Mouse (Mus musculus) monocyte, adult 5-6 weeks (primary cell): ENCODE measurements around the gene Map3k5. TPM values are rescaled to one million over a fixed set of nuclear protein-coding genes. Genes with fewer than 3 reads are reported as not detected.

ENCODE experiments used
- ATAC-seq: fragments of 153-309, 156-312 bp; replicated peaks from 2 replicates; pipeline ENCODE4 v1.8.0; 2017; ENCODE audit warnings: mild to moderate bottlenecking; ENCODE audit not compliant: low TSS enrichment, insufficient number of reproducible peaks, severe bottlenecking, poor library complexity, low FRiP score
- total RNA-seq: library from RNA; stranded (forward); fragments of 200-1000, 200-491, 200-594 nt; gene quantifications from 3 replicates; pipeline ENCODE4 v1.2.3, GENCODE M21; 2017

The Map3k5 gene
- total RNA-seq, 1 experiment from 2014 or later: 99.2 TPM

DNA sequence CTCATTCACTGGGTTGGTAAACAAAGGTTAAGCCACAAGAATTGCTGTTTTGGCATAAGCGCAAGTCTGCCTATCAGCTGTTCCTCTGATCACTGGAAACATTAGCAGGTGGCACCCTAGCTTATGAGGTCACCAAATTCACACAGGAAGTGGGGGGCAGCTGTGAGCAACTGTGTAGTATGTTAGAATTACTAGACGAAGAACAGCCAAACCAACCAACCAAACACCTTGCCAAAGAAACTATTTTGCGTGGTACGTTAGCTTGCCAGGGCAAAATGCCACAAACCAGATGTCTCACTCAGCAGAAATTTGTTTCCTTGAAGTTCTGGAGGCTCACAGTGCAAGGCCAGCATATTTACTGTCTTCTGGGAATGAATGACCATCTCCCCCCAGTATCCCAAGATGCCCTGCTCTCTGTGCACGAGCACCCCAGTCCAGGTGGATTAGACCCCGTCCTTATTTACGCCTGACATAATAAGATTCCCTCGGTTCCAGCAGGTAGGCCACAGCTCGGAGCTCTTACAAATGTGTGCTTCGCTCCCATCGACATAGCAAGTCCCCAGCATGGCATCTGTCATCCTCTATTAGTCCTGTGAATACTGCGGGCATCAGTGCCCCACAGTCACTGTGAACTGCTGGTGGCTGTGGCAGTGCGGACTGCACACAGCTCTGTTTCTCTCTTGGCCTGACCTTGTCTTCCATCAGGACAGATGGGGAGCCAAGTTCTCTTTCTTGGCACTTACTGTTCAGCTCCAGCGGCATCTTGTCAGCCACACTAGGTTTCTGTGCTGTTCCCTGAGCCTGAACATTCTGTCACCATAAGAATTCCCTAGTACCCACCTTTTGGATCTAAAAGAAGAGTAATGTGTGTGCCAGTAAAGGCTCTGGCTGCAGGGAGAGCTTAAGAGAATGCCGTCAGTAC, 185.5 kb downstream of the Map3k5 start:
- ATAC-seq: no peak; the same call in 1 of the 2 replicates

DNA sequence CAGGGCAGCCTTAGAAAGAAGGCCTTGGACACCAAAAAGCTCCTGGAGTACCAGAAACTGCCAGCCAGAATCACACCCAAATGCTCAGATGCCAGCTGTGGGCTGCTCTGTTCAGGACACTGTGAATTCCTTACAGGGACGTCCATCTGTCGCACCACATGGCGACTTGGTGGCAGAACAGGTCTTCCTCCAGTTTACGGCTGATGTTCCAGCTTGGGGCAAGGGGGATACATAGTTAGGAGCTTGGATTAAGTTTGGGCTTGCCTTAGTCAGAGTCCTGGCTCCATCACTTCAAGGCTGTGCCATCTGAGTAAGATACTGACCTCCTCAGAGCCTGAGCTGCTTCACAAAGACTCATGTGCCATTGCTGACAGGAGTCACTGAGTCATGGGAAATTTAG, 187.7 kb downstream of the Map3k5 start:
- ATAC-seq: no peak

DNA sequence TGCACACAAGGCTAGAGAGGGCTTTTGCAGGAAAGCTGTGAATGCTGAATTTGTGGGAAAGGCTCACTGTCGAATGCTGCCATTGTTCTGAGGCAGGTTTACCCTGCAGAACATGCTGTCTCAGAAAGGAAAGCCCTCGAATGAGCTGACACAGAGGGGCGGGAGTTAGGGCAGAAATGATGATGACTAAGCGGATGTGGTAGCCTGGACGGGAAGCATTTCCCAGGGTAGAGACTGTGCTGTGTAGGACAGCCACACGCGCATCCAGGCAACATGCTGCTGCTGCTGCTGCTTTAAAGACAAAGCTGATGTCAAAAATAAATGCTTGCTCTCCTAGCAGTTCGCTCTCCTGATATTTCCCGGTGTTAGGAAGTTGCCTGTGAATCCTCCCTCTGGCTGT, 189.1 kb downstream of the Map3k5 start:
- peak; percentile 64 for ATAC-seq

DNA sequence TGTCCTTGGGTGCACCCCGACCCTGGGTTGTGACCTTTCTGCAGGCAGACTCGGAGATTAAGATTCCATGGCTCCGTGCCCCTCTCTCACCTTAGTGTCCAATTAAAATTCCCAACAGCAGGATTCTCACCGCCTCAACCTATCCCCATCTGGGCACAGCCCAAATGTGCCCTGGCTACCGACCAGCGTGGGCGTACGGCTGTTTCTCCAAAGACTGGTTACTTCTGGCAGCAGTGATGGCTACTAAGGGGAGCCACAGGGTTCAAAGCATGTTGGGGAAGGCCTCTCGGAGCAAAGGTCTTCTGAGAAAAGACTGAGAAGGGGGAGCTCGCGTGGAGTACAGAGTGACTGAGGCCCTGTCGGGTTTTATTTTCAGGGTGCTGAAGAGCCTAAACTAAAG, 190.3 kb downstream of the Map3k5 start:
- ATAC-seq: no peak

DNA sequence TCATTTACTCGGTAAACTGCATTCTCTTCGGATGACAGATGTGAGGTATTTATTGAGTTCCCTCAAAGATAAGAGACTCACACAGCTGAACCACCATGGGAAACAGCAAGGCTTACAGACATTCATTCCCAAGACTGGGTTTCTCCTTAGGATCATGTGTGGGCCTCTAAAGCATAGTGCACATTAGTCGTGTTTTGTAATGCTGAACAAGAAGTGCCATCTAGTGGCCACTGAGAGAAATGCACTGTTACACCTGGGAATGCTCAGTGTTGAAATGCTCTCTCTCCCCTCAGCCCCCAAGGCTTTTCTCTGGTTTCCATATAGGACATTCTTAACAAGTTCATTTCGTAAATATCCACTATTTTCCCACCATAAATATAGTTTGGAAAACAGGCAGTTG, 191.0 kb downstream of the Map3k5 start:
- peak; percentile 55 for ATAC-seq

DNA sequence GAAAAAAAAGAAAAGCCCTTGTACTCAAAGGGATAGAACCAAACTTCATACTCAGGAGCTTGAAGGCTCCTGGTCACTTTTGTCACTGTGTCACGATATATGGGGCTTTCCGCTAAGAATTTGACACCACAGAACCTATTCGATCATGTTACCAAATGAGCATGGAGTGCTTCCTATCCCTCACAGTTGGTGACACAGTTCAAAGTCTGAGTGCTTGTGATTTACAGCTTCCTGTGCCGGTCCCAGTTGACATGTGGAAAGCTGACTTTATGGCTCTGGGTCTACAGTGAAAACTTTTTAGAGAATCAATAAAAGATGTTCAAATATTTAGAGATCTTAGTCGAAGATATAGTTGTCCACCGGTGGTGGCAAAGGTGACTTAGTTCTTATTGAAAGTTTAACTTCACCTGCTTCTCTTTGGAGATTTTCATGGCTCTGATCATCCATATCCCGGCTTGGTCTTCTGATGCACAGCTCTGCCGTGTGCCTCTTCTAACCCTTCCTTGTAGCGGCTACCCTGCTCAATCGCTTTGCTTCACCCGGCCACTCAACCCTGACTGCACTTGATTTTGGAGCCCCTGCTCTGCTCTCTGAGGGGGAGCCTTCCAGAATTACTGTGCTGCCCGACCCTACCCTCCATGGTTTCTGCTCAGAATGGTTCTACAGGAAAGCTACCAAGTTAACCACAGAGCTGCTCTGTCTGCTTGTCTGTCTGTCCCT, 198.8 kb downstream of the Map3k5 start:
- ATAC-seq: no peak

DNA sequence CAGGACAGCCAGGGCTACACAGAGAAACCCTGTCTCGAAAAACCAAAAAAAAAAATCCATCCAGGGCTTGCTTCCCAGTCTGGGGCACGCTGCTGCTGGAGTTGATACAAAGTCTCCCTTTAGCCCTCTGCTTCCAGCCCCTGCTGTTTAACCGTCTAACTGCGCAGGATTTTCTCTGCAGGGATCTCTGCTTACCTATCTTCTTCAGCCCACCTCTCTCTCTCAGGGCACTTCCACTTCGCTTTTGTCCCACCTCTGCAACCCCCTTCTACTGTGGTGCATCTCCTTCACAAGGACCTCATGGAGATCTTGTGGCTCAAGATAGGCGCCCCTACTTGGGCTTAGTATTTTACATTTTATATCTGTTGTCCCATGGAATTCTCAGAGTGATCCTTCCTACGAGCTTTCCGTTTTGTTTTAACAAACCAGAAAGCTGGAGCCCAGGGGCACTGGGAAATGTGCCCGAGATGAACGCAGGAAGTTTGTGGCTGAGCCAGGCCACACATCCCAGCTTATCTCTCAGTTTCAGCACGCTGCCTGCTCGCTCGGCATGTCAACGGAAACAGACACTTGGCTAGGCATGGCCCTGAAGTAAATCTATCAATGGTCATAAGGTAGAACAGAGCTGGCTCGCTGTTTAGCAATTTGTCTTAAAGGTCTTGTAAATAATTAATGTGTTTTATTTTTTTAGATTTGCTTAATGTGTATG, 201.2 kb downstream of the Map3k5 start:
- ATAC-seq: no peak

DNA sequence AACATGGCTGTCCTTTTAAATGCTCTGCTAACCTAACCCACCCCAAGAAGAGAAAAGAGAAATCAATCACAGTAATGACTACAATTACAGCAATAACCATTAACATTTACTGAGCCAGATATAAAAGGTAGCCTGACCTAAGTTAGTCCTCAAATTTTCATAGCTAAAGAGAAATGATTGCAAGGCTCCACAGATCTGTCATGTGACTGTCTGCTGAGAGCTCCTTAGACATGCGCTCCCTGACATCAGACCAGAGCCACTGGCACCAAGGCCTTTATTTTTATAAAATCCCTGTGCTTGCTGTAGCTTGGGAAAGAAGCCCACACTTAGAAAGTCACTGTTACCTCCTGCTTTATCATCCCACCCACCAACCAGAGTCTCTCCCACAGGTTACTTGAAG, 202.2 kb downstream of the Map3k5 start:
- ATAC-seq: no peak

DNA sequence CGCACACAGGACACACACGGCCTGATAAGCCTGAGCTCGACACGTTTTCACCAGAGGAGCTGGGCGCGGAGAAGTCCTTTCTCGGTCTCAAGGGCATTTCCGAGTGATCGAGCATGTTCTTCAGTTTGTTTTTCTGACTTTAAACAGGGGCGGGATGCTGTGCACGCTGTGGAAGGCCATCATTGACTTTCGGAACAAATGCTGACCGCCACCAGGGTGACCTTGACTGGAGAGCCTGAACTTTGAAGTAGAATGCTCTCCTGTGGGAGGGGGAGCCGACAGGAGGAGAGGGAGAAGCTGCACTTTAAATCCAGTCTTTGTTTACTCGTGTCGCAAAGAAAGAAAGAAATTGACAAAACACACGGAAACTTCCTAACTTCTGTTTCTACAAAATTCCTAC, 207.1 kb downstream of the Map3k5 start:
- no peak for ATAC-seq

DNA sequence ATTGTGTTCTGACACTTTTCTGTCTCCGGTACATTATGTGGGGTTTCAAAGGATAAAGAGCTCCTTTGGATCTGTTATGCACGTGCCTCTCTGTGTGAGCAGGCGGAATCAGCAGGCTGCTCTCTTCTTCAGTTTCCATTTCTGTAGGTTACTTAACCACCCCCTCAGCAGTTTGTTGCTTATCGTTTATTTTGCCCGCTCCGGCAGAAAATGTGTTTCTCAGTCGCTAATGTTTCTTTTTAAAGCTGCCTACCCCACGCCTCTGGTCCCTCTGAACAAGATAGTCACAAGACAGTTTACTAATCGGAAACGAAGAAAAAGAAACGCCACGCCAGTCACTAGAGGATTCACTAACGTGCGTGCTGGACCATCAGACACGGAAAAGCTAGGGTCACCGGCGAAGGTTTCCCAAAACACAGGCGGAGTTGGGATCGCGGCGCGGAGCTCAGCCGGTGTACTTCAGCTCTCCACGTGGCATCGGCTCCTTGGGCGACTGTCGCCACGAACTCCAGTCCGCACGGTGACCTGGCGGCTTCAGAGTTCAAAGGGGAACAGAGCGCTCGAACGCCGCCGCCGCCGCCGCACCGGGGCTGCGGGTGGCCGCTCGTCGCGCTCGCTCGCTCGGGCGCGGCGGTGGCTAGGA, 214.0 kb downstream of the Map3k5 start, which contains the start of gene Map7:
Gene Map7, plus strand, starts transcription at position 342 of the 643 bp plus-strand sequence.
- ATAC-seq: no peak

DNA sequence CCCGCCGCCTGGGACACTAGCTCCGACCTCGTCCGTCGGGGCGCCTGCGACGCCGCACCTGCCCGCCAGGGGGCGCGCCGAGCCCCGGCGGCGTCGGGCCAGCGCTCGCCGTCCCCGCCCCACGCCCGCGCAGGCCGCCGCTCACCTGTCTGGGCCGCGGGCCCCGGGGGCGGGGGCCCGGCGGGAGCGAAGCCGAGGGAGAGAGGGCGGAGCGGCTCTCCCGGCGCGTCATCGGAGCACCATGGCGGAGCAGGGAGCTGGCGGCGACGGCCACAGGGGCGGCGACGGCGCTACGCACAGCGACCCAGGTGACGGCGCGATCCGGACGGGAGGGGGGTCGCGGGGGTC, 214.5 kb downstream of the Map3k5 start:
- ATAC-seq: no peak

DNA sequence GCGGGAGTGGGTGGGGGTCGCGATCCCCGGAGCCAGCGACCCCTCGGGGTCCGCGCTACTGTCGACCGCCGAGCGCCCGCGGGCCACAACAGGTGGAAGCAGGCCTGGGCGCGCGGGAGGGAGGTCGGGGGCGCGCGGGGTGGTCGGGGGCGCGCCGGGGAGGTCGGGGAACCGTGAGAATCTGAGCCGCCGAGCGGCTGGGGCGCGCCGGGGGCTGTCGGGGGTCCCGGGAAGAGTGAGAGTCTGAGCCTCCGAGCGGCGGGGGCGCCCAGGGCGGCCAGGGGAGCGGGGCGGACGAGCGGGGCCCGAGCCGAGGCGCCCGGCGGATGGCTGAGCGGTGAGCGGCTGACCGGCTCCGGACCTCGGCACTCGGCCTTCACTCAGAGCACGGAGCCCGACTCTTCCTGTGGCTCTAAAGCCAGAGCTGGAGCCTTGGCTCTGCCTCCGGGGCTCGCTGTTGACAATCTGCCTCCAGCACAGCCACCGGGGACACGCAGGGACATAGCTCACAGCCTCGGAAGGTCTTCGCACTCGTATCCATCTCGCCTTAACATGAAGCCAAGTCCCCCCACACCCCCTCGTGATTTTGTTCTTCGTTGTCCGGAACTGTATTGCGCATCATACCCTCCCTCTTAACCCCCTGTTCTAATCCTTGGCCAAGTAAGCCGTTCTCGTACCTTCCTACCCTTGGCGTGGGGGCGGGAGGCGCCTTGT, 215.0 kb downstream of the Map3k5 start:
- ATAC-seq: peak; percentile 33; the same call in 1 of the 2 replicates

DNA sequence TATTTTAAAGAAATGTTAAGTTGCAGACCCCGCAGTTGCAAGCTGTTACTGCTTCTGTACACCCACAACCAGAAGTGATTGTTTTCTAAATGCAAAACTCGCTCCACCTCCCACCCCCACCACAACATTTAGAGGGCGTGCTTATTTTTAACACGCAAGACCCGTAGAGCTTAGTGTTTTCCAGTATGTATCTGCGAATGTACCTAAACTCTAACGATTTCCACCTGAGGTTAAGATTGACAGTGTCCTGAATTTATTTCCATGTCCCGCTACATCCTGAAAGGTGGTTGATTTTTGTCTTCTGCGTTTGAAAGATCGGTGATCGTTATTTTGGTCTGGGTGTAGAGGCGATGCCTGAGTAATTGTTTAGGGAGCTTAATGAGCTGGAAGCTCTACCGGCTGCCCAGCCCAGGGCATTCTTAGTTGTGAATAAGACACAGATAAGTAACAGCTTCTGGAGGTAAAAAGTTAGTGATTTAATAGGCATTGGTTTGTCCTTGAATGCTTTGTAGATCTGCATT, 215.6 kb downstream of the Map3k5 start:
- ATAC-seq: no peak

DNA sequence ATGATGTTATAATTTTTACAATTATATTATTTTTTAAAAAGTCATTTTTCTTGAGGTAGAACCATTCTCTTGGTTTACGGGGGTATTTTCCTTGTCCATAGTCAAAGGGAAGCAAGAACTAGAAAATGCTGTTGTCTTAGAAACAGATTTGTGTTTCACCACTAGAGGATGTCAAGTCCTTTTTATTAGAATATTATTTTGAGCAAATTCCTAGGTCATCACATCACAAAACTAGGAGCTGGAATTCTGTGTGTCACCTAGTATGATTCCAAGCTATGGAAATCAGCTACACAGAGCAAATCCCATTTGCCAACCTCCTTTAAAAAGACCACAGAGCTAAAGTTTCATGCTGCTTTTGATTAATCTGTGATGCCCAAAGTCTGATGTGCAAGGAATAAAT, 217.9 kb downstream of the Map3k5 start:
- no peak for ATAC-seq

DNA sequence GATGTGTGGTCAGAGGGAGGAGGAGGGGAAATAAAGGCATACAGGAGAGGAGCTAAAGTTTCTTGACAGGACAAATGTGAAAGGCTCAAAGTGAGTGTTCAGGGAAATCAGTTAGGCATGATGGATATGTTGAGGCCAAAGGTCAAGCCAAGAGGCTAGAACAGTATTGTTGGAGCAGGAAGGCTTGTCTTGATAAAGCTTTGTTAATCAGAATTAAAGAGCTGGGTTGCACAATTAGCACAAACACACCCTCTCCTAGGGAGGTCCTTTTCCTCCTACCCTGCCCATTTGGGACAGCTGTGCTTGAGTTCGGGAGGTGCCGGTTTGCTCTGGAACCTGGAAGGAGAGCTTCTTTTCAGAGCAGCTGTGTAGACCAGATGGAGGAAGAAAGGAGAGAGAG, 219.2 kb downstream of the Map3k5 start:
- no peak for ATAC-seq

DNA sequence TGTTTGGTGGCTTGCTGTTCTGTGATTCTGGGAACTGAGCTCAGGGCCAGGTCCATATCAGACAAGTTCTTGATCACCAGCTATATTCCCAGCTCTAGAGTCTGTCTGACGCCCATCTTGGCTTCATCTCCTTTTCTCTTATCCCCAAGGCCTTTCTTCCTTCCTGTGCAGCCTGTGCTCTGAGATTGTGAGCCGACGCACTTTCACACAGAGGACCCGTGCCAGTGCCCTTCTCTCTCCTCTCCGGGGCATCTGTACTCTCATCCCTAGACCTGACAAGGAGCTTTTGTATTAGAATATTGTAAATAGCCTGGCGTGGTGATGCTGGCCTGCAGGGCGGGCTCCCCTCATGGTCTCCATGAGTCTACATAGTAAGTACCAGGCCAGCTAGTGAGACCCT, 221.1 kb downstream of the Map3k5 start:
- ATAC-seq: no peak

DNA sequence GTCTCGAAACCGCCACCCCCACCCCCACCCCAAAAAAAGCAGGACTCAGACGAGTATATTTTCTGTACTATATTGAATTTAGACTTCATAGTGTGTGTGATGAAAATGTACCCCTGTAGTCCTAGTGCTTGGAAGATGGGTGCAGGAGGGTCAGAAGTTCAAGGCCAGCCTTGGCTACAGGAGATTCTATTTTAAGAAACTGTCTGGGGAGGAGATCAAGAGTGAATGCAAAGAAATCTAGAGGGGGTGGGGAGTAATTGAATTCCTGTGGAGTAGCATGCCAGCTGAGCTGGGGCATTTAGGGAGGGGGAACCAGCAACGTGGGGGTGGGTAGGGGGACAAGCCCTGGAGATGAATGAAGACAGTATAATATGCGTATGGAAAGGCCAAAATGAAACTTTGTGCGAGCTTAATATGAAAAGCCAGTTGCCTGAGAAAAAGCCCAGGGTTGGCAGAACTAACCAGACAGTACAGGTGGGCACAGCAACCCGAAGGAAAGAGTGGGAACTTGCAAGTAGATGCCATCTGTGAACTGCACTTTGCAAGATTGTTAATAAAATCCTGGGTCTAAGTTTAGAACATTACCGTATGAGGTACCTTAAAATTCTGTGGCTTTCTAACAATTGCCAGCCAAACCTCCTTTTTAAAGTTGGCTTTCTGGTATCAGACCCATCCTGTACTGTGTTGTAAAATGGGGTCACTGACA, 222.9 kb downstream of the Map3k5 start:
- no peak for ATAC-seq

DNA sequence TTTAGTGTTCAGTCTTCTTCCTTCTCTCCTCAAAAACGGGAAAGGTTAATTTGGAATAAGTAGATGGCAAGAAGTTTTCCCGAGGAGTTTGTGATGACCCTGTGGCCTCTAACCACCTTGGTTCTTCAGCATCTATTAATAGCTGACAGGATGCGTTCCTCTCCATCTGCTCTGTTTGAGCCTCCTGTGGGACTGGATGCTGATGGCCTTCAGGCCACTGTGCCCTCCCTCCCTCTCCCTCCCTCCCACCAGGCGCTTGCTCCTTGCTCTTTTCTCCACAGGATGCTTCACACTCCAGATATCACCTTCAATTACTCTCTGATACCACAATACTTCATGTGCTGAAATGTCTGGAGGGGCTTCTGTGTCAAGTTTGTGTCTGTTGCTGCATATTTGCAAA, 224.5 kb downstream of the Map3k5 start:
- no peak for ATAC-seq
